Mouse (Mus musculus): ENCODE measurements at regions not wholly inside any gene's neighbourhood (a gene's known extent, or its start where the extent isn't known, plus 50 kb on each side); places are given as distances from the start of the nearest gene placed in this dataset.

DNA sequence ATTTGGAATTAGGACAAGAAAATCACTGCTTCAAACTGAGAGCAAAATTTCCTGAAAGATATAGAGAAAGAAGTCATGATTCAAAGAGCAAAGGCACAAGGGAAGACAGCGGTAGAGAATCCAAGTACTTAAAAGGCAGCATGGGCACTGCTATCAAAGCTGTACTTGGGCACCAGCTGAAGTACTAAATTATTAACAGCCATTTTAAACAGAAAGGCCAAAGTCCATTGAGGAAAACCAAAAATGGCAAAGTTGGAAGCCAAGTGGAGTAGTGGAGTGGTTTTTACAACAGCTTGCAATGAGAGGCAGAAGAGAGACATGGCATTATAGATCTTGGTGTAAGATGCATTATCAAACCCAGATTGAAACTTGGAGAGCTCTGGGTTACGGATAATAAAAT, 291.8 kb upstream of the Mpdz start:
- no peak for DNase-seq (ENCODE audit: low spot score in 2 of 2)

DNA sequence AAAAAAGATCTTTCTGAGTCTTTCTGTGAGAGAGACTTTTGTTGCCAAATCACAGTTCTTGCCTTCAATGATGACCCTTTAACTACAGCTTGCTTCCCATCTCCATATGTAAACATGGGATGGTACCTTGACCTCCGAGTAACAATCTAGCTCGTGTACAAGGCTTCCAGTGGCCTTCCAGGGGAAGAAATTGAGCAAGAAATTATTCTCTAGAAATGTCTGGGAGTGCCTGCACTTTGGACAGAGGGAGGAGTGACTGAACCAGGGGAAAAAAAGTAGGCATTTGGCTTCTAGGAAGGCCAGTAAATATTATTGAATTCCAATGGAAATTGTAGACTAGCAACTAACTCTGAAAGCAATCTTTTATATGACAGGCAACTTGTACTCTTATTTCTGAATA, 287.8 kb upstream of the Mpdz start:
- no peak for DNase-seq (ENCODE audit: low spot score in 2 of 2)

DNA sequence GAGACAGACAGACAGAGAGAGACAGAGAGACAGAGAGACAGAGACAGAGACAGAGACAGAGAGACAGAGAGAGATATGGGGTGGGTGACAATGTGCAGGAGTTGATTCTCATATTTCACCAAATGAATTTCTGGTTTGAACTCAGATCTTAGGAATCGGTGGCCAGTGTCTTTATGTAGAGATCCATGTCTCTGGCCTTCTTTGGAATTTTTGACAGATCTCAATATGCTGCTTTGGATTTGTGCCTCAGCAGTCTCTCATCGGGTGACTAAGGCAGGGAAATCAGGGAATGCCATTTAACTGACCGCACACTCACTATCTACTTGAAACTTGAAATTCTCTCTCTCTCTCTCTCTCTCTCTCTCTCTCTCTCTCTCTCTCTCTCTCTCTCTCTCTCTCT, 286.3 kb upstream of the Mpdz start:
- no peak for DNase-seq (ENCODE audit: low spot score in 2 of 2)

DNA sequence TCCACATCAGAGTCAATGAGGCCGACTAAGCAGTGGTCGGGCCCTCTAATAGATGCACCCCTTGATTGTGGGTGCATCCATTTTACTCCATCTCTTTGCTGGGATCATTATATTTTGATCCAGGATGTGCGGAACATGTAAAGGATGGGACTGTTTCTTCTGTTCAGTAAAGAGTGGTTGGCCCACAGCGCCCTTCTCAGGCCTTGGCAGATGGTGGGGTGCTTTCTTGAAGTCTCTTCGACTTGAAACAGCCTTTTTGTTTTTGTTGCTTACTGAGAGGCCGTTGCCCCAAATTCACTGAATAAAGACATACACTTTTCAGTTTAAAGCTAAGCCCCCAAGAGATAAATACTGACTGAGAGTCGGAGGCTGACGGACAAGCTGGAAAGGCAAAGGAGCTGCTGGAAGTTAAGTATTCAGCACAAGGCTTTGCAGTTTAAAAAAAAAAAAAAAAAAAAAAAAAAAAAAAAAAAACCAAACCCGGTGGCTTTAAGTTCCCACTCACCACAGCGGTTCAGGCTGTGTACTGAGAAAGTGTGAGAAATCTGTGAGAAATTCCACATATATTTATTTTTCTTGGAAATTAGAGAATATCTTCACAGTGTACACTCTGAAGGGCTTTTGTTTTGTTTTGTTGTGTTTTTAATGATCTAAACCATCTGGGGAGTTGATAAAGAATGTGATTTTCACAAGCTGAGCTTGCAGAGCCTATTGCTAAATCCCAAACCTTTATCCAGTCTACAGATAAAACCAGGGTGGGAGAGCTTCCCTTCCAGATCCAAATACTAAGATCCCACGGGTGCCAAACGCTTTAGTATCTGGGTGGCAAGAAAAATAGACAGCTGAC, 285.3 kb upstream of the Mpdz start:
- peak; percentile 15 to 38 for DNase-seq (ENCODE audit: low spot score in 2 of 2)

DNA sequence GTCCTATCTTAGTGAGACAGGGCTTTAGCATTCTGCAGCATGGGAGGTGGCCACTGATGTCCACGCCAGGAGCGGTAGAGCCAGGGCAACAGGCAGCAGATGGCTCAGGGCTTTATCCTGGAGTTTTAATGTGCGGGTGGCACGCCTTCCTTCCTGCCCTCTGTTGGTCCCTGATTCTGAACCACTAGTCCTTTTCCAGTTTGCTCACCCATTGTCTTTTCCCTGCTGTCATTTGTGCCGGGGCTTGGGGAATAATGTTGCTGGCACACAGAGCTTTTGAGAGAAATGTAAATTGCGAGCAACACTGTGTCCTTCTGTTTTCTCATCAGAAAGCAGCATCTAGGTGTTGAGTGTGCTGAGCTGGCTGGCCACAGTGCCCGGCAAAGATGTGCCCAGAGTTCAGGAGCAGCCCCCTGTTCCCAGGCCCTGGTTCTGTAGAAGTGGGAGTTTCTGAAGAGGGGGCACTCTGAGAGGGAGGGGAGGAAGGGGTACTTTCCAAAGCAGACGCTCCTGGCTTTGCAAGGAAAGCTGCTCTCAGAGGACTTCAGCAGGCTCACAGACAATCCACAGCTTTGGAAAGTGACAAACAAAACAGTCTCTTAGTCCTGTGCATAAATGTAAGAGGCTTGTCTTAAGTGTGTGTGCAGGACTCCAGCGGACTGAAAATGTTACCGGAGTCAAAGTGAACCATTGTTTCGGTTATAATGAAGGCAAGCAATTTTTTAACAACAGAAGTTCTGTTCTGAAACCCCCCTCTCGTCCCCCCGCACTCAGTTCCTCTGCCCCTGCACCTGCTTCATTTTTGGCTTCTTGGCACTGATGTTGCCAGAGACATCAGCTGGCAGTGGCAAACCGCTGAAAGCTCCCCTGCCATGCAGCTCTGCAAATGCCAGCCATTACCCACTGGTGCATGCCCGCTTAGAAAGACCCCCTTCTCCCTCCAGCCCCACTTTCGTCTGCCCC, 284.4 kb upstream of the Mpdz start:
- peak; percentile 61 to 67 for DNase-seq (ENCODE audit: low spot score in 2 of 2)

DNA sequence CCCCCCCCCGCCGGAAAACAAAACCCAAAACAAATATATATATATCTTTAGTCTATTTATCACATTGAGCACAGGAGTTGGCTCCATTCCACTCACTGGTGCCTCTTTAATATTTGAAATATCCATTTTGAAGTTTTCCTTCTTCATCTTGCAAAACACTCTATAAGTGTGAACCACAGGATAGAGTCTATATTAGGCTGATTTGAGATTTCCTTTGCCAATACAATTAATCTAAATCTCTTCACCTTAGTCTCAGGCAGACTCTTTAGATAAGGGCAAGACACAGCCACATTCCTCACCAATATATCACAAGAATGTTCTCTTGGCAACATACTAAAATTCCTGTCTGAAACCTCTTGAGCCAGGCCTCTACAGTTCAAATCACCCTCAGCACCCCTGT, 282.1 kb upstream of the Mpdz start:
- DNase-seq (ENCODE audit: low spot score in 2 of 2) = no peak

DNA sequence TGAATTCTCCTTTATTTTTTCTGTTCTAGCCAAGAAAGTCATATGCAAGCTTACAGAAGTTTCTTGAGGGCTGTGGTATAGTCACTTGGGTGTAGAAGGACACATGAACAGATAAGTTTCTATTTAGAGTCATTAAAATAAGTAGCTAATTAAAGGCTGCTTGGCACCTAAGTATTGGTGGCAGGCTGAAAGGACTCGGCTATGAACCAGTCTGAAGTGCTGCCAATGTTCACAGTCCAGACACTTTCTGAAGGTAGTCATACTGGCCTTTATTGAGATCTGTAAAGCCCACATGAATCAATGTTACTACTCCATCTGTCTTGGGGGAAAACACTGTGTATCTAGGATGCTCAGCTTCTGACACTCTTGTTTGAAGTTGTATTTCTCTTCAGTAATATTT, 269.8 kb upstream of the Mpdz start:
- DNase-seq (ENCODE audit: low spot score in 2 of 2) = no peak

DNA sequence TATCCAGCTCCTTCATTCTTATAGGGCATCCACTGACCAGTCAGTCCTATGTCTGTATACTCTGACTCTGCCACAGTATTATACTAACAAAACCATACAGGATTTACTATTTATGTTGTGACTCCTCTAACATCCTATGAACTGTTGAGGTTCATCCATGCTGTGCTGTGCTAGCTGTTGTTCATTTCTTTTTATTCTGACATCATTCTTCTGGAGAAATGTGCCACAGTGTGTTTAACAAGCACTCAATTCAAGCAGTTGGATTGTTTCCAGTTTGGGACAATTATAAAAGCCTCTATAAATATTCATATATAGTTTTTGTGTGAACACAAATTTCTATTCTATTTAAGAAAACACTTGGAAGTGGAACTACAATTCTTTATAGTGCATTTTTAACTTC, 252.6 kb upstream of the Mpdz start:
- no peak for DNase-seq (ENCODE audit: low spot score in 2 of 2)

DNA sequence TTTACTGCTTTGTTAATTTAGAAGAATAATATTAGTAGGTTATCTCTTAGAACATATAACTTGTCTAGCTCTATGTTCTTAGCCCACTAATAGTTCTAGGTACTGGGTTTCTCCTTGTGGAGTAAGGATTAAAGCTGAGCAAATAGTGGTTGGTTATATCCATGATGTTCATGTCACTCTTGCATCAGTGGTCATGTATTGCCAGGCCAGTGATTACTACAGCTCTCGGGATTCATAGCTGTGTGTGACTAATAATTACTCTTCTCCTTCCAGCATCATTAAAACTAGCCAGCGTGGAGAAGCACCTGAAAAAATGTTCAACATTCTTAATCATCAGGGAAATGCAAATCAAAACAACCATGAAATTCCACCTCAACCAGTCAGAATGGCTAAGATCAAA, 234.6 kb upstream of the Mpdz start:
- no peak for DNase-seq (ENCODE audit: low spot score in 2 of 2)

DNA sequence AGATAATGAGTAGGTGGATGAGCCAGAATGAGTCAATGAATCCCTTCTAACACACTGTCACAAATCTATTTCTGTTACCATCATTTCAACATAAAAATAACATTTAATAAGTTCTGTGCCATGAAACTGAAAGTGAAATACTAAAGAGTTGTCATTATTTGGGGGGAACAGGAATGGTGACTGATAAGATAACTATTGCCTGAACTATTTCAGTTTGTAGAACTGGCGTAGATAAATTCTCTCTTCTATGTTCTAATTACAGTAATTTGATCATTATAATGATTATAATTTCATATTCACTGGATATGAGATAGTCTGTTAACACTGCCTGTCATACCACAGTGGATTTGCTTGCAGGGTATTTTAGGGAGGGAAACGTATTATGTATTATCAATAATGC, 232.3 kb upstream of the Mpdz start:
- no peak for DNase-seq (ENCODE audit: low spot score in 2 of 2)

DNA sequence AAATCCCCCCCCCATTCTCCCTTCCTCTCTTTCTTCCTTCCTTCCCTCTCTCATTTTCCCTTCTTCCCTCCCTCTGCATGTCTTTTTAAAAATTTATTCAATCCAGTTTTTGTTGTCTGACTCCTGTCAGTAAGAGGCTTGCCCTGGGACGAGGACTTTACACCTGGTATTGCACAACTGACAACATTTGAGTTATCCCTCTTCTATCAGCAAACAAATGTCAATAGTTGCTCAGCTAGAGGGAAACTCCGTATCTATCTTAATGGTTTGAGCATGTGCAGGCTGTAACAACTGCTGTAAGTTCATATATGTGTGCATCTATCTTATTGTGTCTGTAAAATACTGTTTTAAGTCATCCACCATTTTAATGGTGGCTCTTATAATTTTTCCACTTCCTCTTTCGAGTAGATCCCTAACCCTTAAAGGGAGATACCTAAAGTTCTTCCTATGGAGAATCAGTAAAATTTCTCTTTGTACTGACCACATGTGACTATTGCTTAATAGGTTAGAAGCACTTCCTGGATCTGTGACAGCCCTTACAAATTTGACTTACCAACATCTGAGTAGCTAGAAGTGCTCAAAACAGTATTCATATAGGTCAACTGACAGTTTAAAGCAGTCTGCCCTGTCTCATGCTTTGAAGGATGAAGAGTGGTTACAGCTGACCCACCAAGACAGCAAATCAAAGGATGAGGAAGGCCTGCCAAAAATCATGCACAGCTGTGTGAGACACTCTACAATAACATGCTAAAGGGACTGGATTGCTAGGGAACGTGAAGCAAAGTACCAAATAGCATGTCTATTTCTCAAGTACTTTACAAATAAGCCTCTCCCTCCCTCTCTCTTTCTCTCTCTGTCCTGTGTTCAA, 231.0 kb upstream of the Mpdz start:
- DNase-seq (ENCODE audit: low spot score in 2 of 2) = no peak

DNA sequence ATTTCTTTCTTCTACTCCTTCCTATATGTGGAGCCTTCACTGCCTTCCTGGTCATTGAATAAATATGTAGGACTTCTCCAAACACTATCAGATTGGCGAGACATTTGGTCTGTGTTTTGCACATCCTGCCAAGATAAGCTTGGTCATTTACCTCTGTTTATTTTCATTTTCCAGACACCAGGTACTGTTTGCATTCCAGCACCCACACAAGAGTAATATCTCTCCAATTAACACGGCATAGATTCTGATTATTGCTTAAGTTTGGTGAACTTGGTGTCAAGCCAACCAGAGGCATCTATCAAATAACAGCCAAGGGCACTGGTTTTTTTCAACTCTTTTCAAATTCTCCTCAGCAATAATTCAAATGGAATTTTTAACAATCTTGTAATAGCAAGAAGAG, 229.4 kb upstream of the Mpdz start:
- no peak for DNase-seq (ENCODE audit: low spot score in 2 of 2)

DNA sequence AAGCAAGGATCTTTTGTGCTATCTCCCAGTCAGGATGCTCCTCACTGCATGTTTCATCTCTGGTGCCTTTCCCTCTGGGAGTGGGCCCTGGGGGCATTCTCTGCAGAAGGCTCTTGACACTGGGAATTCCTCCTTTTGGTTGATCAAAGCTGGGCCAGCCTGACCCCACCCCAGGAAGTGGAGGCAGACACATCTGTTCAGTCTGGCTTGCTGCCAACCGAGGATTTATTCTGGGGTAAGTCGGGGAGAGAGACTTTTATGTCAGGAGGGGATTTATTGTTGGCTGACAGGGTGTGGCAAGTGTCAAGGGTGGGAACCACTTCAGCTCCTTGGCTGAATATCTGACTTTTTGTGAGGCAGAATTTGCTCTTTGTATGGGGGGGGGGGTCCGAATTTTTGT, 226.6 kb upstream of the Mpdz start:
- peak in 1 of 2 experiments; percentile 16 for DNase-seq (ENCODE audit: low spot score in 2 of 2)

DNA sequence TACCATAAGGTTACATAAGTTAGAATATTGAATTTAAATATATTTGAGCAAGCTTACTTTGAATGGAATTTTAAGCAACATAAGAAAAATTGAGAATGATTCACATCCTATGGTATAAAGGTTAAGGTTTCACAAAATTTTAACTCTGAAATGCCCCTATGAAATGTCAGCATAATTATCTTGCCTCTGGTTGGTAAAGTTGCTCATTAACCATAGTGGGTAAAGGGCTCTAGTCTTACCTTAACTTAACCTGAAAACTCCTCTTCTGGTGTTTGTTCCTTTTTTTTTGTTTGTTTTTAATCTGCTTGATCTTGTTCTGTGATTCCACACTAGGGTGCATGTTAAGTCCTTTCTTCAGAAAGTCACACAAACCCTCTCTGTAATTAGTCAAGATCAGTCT, 218.5 kb upstream of the Mpdz start:
- no peak for DNase-seq (ENCODE audit: low spot score in 2 of 2)

DNA sequence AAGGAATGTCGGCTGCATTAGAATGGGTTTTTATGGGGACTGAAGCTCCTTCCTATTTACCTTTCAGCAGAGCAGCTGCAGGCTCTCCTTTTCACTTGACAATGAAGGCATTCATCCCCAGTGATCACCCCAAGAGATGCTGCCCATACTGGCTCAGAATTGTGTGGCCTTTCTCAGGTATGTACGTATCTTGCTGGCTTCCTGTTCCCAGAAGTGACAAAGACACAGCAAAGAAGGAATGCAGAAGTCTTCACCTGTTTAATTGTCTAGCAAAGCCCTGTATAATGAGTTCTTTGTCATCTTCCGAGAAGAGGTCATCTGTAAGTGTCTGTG, 185.8 kb upstream of the Mpdz start:
- DNase-seq (ENCODE audit: low spot score in 2 of 2) = no peak

DNA sequence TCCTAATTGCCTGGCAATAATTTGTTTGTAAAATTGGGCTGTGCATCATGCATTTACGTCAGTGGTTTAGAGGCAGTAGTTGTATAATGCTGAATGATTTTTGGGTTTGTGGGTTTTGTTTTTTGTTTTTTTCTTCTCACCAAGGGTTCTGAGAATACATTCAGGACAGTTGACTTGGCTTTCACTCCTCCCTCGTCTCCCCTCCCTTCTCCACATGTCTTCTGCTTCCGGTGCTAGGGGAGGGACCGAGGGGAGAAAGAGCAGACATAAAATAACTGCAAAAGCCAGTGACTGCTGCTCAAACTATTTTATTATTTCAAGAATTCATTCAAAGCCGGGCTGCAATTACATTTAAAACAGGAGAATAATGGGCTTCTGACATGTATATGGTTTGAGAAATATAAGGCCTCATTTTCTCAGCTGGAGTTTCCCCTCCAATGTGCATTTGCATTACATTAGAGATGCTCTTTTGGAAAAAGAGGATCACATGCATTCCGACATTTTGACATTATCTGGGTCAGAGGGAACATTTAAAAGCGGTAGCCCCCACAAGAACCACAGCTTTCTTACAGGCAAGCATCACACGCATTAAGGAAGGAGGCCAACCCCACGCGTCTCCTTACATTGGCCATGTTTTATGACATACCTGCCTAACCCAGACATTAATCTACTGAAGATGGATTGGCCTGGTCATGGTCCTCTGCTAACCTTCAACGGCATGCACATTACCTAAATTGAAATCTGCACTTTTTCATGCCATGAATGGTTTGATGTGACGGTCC, 185.3 kb upstream of the Mpdz start:
- no peak for DNase-seq (ENCODE audit: low spot score in 2 of 2)

DNA sequence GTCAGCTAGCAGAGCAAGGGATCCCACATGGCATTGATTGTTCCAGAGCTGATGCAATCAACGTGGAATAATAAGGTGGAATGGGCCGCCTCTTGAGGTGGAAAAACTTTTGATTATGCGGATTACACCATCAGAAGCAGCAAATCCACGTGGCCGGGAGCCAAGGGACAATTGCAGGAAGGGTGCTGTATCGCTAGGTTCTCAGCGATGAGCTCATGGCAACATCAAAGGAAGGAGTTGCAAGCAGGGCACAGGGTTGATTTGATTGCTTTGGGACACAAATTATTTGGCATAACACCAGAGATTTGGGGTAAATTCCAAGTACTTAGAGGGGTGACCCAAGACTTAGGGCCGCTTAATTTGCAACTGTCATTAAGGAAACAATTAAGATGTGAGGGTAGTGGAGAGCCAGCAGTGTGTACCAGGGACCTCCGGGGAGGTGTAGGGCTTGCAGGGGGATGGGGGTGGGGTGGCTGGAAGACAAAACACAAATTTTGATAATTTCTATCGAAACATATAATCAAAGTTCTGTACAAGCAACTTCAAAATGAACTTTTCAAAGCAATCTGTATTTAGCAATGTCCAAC, 182.8 kb upstream of the Mpdz start:
- DNase-seq (ENCODE audit: low spot score in 2 of 2) = peak in 1 of 2 experiments; percentile 3

DNA sequence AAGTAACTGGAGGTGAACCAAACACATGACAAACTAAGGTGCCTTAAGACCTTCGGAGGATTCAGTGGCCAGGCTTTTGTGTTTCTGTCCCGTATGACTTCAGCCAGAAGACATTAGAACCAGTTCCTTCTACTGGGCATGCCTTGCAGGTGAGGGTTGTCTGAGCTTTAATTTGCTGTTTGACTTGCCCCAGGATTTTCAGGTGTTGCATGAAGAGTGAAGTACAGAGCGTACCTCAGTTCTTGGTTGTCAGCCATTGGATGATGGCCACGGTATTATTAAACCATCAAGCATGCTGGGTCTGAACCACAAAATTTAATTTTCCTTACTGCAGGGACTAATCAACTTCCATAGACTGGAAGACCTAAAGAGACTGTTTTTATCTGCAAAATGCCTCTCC, 181.5 kb upstream of the Mpdz start:
- DNase-seq (ENCODE audit: low spot score in 2 of 2) = no peak

DNA sequence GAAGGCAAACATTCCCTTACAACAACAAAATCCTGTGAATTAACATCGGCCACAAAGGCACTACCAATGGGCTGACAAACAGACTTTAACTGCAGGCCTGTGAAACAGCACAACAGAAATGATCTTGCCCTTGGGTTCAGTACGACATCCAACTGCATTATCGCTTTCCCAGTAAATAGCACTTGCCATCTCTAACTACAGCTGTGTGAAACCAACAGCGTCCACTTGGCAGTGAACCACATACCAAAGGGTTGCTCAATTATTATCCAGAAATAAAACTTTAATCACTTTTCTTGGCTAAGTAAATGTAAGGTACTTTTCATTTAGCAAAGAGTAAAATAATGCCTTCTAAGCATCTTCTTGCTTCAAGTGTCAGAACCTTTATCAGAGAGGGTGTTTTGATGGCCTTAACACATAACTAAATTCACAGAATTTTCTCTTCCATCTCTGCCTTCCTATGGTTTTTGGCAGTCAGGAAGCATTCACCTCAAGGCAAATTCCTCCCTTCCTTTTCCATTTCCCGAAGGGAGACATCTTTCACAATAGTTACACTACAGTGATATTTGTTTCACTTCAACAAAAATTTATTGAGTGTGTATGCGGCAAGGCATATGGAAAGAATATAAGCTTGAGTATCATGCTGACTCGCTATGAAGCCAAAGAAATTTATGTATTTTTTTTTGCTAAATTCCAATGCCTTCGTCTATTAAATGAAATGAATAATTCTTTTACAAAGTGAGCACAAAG, 178.9 kb upstream of the Mpdz start:
- DNase-seq (ENCODE audit: low spot score in 2 of 2) = no peak

DNA sequence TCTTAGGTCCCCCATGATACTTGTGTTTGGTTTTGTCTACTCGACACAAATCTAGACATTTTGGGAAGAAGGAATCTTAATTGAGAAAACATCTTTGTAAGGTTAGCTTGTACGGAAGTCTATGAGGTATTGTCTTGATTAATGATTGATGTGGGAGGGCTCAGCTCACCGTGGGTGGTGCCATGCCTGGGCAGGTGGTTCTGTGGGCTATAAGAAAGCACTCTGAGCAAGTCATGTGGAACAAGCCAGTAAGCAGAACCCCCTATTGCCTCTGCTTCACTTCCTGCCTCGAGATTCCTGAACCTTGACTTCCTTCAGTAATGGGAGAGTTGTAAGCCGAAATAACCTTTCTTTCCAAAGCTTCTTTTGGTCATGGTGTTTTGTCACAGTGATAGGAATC, 174.6 kb upstream of the Mpdz start:
- no peak for DNase-seq (ENCODE audit: low spot score in 2 of 2)

Measured in layer of hippocampus, postnatal 10 days (tissue).